8 mouse cellular contexts compared by ENCODE assay signal in genomic region chr16:23989209-23990160, GRCm38 (mm10). TPM values are rescaled to one million over a fixed set of nuclear protein-coding genes. Genes with fewer than 3 reads are reported as not detected.
DNase-seq lines count a peak whose midpoint lies in the region; ATAC-seq and TF ChIP-seq lines count a peak whose summit lies in the region.

No protein-coding gene starts in this region.

- no peak for ATAC-seq in embryonic facial prominence, embryonic 14.5 days (ENCODE audit: low read depth)
- no peak for ATAC-seq in limb, embryonic 13.5 days (ENCODE audit: low FRiP score, low read depth)
- ATAC-seq in monocyte, adult 5-6 weeks (replicated peaks; ENCODE audit: insufficient number of reproducible peaks, low FRiP score, low TSS enrichment, poor library complexity, severe bottlenecking) = no peak

- WGBS in embryonic facial prominence, embryonic 14.5 days = 3% methylated on average over 25 of the region's 25 CpGs
- under 1% methylated on average over 25 of the region's 25 CpGs for WGBS in hindbrain, embryonic 10.5 days
- 2% methylated on average over 25 of the region's 25 CpGs for WGBS in limb, embryonic 13.5 days
- WGBS in olfactory bulb, adult 2 months = 8% methylated on average over 25 of the region's 25 CpGs

- no peaks in the 10 kb centered on the region for H3K27me3 ChIP-seq in embryonic facial prominence, embryonic 14.5 days (replicated peaks; ENCODE audit: control insufficient read depth, insufficient read depth, low read length)
- peaks cover 42% of the 10 kb centered on the region for H3K27me3 ChIP-seq in hindbrain, embryonic 10.5 days (ENCODE audit: insufficient read depth, poor library complexity, severe bottlenecking)
- H3K27me3 ChIP-seq in limb, embryonic 13.5 days = no peaks in the 10 kb centered on the region; the same call in 1 of the 2 replicates

- no peak for TF ChIP-seq POLR2A in olfactory bulb, adult 2 months (IDR thresholded peaks at IDR 0.05; ENCODE audit: insufficient read depth, low read depth, low read length)

- peak overlapping the region; percentile 99 for H3K27ac ChIP-seq in gastrocnemius, adult 2 months
- H3K27ac ChIP-seq in ES-E14 (ENCODE audit: insufficient read depth, low read depth, low read length, poor library complexity, severe bottlenecking) = peak overlapping the region; percentile 29; the same call in 1 of the 2 replicates
- peak overlapping the region; percentile 98 for H3K27ac ChIP-seq in embryonic facial prominence, embryonic 14.5 days (replicated peaks; ENCODE audit: low read depth, low read length)
- H3K27ac ChIP-seq in hindbrain, embryonic 10.5 days = peak overlapping the region; percentile 99
- H3K27ac ChIP-seq in limb, embryonic 13.5 days = peak overlapping the region; percentile 96
- H3K27ac ChIP-seq in olfactory bulb, adult 2 months (ENCODE audit: insufficient read depth, low read depth, low read length) = peak overlapping the region; percentile 100

- H3K4me3 ChIP-seq in gastrocnemius, adult 2 months = peak overlapping the region; percentile 94
- peak overlapping the region; percentile 71 to 97 for H3K4me3 ChIP-seq in ES-E14 (ENCODE audit: insufficient read depth in 1 of 2, low read depth in 1 of 2, low read length in 2 of 2, poor library complexity in 1 of 2, severe bottlenecking in 1 of 2)
- H3K4me3 ChIP-seq in embryonic facial prominence, embryonic 14.5 days (ENCODE audit: low read depth, low read length) = peak overlapping the region; percentile 78
- peak overlapping the region; percentile 78 for H3K4me3 ChIP-seq in hindbrain, embryonic 10.5 days
- H3K4me3 ChIP-seq in limb, embryonic 13.5 days = peak overlapping the region; percentile 75
- peak overlapping the region; percentile 92 for H3K4me3 ChIP-seq in olfactory bulb, adult 2 months (ENCODE audit: insufficient read depth, low read depth, low read length)

- in situ Hi-C loops in ES-E14 (cut with MboI; ENCODE audit: low sequenced_read_pairs in 2 of 2, unreplicated experiment in 2 of 2) = loop anchor here (10.0 to 25.0 kb wide), 4 partner anchors 323 to 1275 kb away; no protein-coding TSS in a partner anchor

- H3K9me3 ChIP-seq in ES-E14 (ENCODE audit: control insufficient read depth, insufficient read depth, low read depth, low read length) = no peaks in the 10 kb centered on the region
- no peaks in the 10 kb centered on the region for H3K9me3 ChIP-seq in embryonic facial prominence, embryonic 14.5 days (ENCODE audit: control insufficient read depth, low read length)
- no peaks in the 10 kb centered on the region for H3K9me3 ChIP-seq in hindbrain, embryonic 10.5 days
- no peaks in the 10 kb centered on the region for H3K9me3 ChIP-seq in limb, embryonic 13.5 days

- no peak for TF ChIP-seq CTCF in gastrocnemius, adult 2 months (IDR thresholded peaks at IDR 0.05)
- TF ChIP-seq CTCF in olfactory bulb, adult 2 months (IDR thresholded peaks at IDR 0.05; ENCODE audit: insufficient read depth, low read depth, low read length) = no peak

- H3K9ac ChIP-seq in ES-E14 (ENCODE audit: insufficient read depth, low read depth, low read length, poor library complexity, severe bottlenecking) = no peak overlapping the region
- peak overlapping the region; percentile 88 for H3K9ac ChIP-seq in embryonic facial prominence, embryonic 14.5 days (ENCODE audit: low read depth, low read length)
- peak overlapping the region; percentile 89 for H3K9ac ChIP-seq in limb, embryonic 13.5 days

- peak; percentile 82 for DNase-seq in gastrocnemius, adult 2 months
- no peak for DNase-seq in gastrocnemius, postnatal 10 days
- no peak for DNase-seq in ES-E14 (ENCODE audit: low read depth, low spot score)
- DNase-seq in embryonic facial prominence, embryonic 14.5 days (ENCODE audit: low spot score) = peak; percentile 77
- DNase-seq in hindbrain, embryonic 10.5 days (ENCODE audit: low spot score) = peak; percentile 34

- intact Hi-C loops in gastrocnemius, adult 2 months (cut with DNase I) = loop anchor here (1.0 to 5.0 kb wide), 6 partner anchors 84 to 403 kb away; partner anchors contain the start of gene Lpp

- peak overlapping the region; percentile 93 for H3K4me2 ChIP-seq in embryonic facial prominence, embryonic 14.5 days (ENCODE audit: low read depth, low read length)
- peak overlapping the region; percentile 95 for H3K4me2 ChIP-seq in limb, embryonic 13.5 days (replicated peaks)

- H3K36me3 ChIP-seq in ES-E14 (ENCODE audit: control insufficient read depth, insufficient read depth, low read length, poor library complexity, severe bottlenecking) = no peaks in the 10 kb centered on the region
- H3K36me3 ChIP-seq in embryonic facial prominence, embryonic 14.5 days (ENCODE audit: control insufficient read depth, insufficient read depth, low read length) = no peaks in the 10 kb centered on the region
- H3K36me3 ChIP-seq in hindbrain, embryonic 10.5 days = no peaks in the 10 kb centered on the region
- no peaks in the 10 kb centered on the region for H3K36me3 ChIP-seq in limb, embryonic 13.5 days

- peaks cover 8 to 10% of the 10 kb centered on the region in 2 experiments; a peak in 2 of 4 replicates for H3K4me1 ChIP-seq in ES-E14 (ENCODE audit: control insufficient read depth in 2 of 2, insufficient read depth in 2 of 2, low read length in 2 of 2, poor library complexity in 1 of 2)
- H3K4me1 ChIP-seq in embryonic facial prominence, embryonic 14.5 days (ENCODE audit: control insufficient read depth, insufficient read depth, low read length) = peaks cover 26% of the 10 kb centered on the region
- peaks cover 37% of the 10 kb centered on the region for H3K4me1 ChIP-seq in hindbrain, embryonic 10.5 days (replicated peaks)
- H3K4me1 ChIP-seq in limb, embryonic 13.5 days = peaks cover 54% of the 10 kb centered on the region
- peaks cover 15% of the 10 kb centered on the region for H3K4me1 ChIP-seq in olfactory bulb, adult 2 months (ENCODE audit: control insufficient read depth, insufficient read depth, low read length)

TF ChIP-seq in ES-E14, 5 proteins besides CTCF, POLR2A, EP300 and RAD21:
- TF ChIP-seq ZNF384 (IDR thresholded peaks at IDR 0.05; ENCODE audit: low read depth, low read length) (no peak), ZC3H11A (IDR thresholded peaks at IDR 0.05; ENCODE audit: borderline replicate concordance, low read depth, low read length) (no peak), MAFK (IDR thresholded peaks at IDR 0.05; ENCODE audit: insufficient read depth, low read depth, low read length) (no peak), HCFC1 (IDR thresholded peaks at IDR 0.05; ENCODE audit: borderline replicate concordance, insufficient read depth, low read length) (no peak), CHD2 (IDR thresholded peaks at IDR 0.05; ENCODE audit: low read depth, low read length) (no peak)

RNA-seq across cellular contexts. Expression of gene Bcl6, which starts 0.8 kb away (rescaled TPM):
- 10 to 100 TPM; 62.7 to 71.2 TPM for total RNA-seq in gastrocnemius, adult 2 months (2021)
- 10 to 100 TPM; 24.1 to 31.2 TPM for total RNA-seq in gastrocnemius, postnatal 10 days (2021)
- 1.1 and 1.5 TPM in 2 replicates for total RNA-seq in ES-E14 (2012; rRNA removed)
- polyA plus RNA-seq in embryonic facial prominence, embryonic 14.5 days (2014; fragmentation: Nextera tagmentation; extraction: Ambion mirVana) = 2.5 and 3.0 TPM in 2 replicates
- polyA plus RNA-seq in hindbrain, embryonic 10.5 days (2016; fragmentation: Nextera tagmentation; extraction: Ambion mirVana) = 0.16 and 0.19 TPM in 2 replicates
- 1.2 and 1.5 TPM in 2 replicates for polyA plus RNA-seq in limb, embryonic 13.5 days (2015; fragmentation: Nextera tagmentation; extraction: Ambion mirVana)
- not detected in 2 replicates for polyA plus RNA-seq in olfactory bulb, adult 2 months (2012; ENCODE audit: insufficient read depth, insufficient read length, low replicate concordance, missing spikeins)
- 74.7 to 91.8 TPM (median 83.1 TPM) in 3 replicates for total RNA-seq in monocyte, adult 5-6 weeks (2017)

RNA-seq across cellular contexts. Expression of gene Gm37419, which starts 1.2 kb away (rescaled TPM):
- total RNA-seq in gastrocnemius, adult 2 months (2021) = not detected
- total RNA-seq in gastrocnemius, postnatal 10 days (2021) = not detected
- not detected in 2 replicates for total RNA-seq in ES-E14 (2012; rRNA removed)
- not detected in 2 replicates for polyA plus RNA-seq in embryonic facial prominence, embryonic 14.5 days (2014; fragmentation: Nextera tagmentation; extraction: Ambion mirVana)
- not detected in 2 replicates for polyA plus RNA-seq in hindbrain, embryonic 10.5 days (2016; fragmentation: Nextera tagmentation; extraction: Ambion mirVana)
- not detected in 2 replicates for polyA plus RNA-seq in limb, embryonic 13.5 days (2015; fragmentation: Nextera tagmentation; extraction: Ambion mirVana)
- polyA plus RNA-seq in olfactory bulb, adult 2 months (2012; ENCODE audit: insufficient read depth, insufficient read length, low replicate concordance, missing spikeins) = not detected in 2 replicates
- total RNA-seq in monocyte, adult 5-6 weeks (2017) = not detected in 3 replicates

RNA-seq across cellular contexts. Expression of gene Rtp2, which starts 57.3 kb away (rescaled TPM):
- not detected for total RNA-seq in gastrocnemius, adult 2 months (2021)
- total RNA-seq in gastrocnemius, postnatal 10 days (2021) = not detected
- 0.18 TPM in 1 of 2 replicates, not detected in the other for total RNA-seq in ES-E14 (2012; rRNA removed)
- 0.79 and 0.84 TPM in 2 replicates for polyA plus RNA-seq in embryonic facial prominence, embryonic 14.5 days (2014; fragmentation: Nextera tagmentation; extraction: Ambion mirVana)
- polyA plus RNA-seq in hindbrain, embryonic 10.5 days (2016; fragmentation: Nextera tagmentation; extraction: Ambion mirVana) = not detected in 2 replicates
- not detected in 2 replicates for polyA plus RNA-seq in limb, embryonic 13.5 days (2015; fragmentation: Nextera tagmentation; extraction: Ambion mirVana)
- not detected in 2 replicates for polyA plus RNA-seq in olfactory bulb, adult 2 months (2012; ENCODE audit: insufficient read depth, insufficient read length, low replicate concordance, missing spikeins)
- not detected in 3 replicates for total RNA-seq in monocyte, adult 5-6 weeks (2017)

Comparison
In these comparisons a context has a peak if more than half of its experiments do, and no peak if none do; other contexts are left out.
1. DNase-seq: peak in gastrocnemius, adult 2 months (single experiment), embryonic facial prominence, embryonic 14.5 days (single experiment) and hindbrain, embryonic 10.5 days (single experiment); none in gastrocnemius, postnatal 10 days (single experiment) and ES-E14 (single experiment).
2. H3K27ac ChIP-seq: peak in every context shown above with its lines; median percentile 100 in olfactory bulb, adult 2 months; 99 in gastrocnemius, adult 2 months; 99 in hindbrain, embryonic 10.5 days; 98 in embryonic facial prominence, embryonic 14.5 days; 96 in limb, embryonic 13.5 days; 29 in ES-E14.
3. Peak in every context shown above with its lines, with median percentiles within 50 percentile points of each other: H3K4me3 ChIP-seq.